Mouse (Mus musculus): ENCODE results near the gene Atat1.

- no peak for TF ChIP-seq POLR2A (IDR thresholded peaks at IDR 0.05; ENCODE audit: borderline replicate concordance, low read depth, low read length)
- TF ChIP-seq CTCF (IDR thresholded peaks at IDR 0.05; ENCODE audit: low read depth, low read length): no peak
These were observed 5.9 kb downstream of the Atat1 start for GRCm38 (mm10) chr17:35903992-35904355.
